Mouse (Mus musculus): ENCODE measurements around the gene Psg29. TPM values are rescaled to one million over a fixed set of nuclear protein-coding genes. Genes with fewer than 3 reads are reported as not detected.

Psg29 gene
- total RNA-seq (2021) = not detected
- long read RNA-seq, experiment 1 = 0 reads
- long read RNA-seq, experiment 2 = 0 reads

DNA sequence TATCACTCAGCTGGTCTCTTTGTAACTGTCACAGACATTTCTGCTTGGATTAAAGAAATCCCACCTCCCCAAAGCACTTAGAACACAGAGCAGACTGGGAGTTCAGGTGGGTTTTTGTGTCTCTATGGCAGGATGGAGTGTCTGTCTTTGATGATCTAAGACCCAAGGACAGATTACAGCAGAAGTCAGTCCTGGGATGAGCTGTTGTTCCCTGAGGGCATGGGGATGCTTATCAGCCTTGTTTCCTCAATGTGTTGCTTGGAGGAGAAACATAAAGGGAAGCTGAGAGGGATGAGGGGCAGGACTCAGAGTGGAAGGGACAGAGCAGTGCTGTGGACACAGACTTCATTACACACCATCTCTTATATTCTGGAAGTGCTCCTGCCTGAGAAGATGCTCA lies at the start of gene Psg29:
Psg29 (plus strand) TSS at position 301 of the 400 bp plus-strand sequence.
- no peak for DNase-seq (ENCODE audit: low spot score in 2 of 2)

DNA sequence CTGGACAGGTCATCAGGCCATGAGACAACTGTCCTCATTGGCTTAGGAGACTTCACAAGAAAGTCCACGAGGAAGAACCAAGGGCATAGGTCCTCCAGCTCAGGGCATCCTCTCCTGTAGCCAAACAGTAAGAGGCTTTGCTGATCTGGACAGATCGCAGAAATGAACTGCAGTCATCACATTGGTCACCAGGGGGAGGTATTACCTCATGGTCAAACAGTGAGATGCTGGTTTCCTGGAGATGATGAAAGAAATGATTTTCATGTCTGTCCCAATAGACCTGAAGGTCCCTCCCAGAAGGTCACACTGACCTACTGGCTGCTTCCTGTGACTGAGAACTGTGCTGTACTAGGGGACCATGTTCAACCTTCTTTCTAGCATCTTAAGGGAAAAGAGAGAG lies 47.6 kb upstream of the Psg29 start:
- peak; percentile 19 to 48 for DNase-seq (ENCODE audit: low spot score in 2 of 2)

DNA sequence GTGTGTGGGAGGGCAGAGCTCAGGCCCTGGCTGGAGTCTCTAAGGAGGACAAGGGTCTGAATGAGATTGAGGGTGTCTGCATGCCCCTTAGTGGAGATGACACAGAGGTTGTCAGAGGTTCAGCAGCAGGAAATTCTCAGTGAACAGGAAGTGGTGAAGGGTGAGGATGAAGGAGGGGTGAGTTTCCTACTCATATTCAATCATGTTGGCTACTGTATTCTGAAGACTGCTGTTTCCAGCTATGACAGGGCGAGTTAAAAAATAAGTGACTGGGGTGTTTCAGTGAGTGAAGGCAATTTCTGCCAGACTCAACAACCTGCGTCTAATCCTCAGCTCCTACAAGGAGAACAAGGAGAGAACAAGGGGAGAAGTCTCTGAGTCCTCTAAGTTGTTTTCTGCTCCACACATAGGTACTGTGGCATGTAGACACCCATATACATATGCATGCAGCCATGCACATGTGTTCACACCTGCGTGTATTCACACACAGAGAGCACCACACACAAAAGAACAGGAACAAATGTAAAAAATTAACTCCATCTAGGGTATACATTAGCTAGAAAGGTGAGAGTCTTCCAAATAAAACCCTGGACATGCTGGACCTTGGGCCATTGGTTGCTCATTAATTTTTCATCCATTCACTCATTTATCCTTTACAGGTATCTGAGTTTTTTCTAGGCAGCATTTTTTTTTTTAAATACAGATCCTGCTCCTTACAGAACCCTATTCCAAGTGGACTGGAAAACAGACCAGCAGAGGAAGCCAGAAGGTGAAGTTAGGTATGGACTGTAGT lies 46.2 kb upstream of the Psg29 start:
- no peak for DNase-seq (ENCODE audit: low spot score in 2 of 2)

GRCm38 (mm10) chr7:17159011-17159410 lies 44.3 kb upstream of the Psg29 start:
- DNase-seq (ENCODE audit: low spot score in 2 of 2) = no peak

DNA sequence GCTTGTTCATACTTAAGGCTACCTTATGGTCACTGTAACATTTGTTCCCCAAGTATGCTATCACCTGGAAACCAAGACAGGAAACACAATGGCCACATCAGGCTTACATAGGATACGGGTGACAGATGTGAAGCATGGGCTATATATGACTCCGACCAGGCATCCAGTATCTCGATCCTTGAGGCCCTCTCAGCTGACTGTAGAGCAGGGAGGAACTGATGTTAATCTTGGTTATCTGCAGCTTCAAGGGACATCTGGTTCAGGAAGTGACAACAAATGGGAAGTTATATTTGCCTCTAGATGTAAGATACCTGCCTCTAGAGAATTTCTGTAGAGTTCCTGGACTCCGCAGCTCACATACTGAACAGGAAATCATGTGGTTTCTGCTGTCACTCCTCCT lies 31.4 kb upstream of the Psg29 start:
- no peak for DNase-seq (ENCODE audit: low spot score in 2 of 2)

GRCm38 (mm10) chr7:17205530-17206184 lies 2.4 kb downstream of the Psg29 start:
- DNase-seq (ENCODE audit: low spot score in 2 of 2) = no peak

Other genes with a start within 250 kb of the Psg29 start
- gene Pnmal1, start 243.8 kb upstream of the Psg29 start, total RNA-seq (2021) = 100 to 1,000 TPM; 112 to 119 TPM
- gene Gm42372, start 220.4 kb upstream of the Psg29 start, total RNA-seq (2021) = 10 to 100 TPM; 61.0 to 65.7 TPM
- gene Ccdc8, start 210.8 kb upstream of the Psg29 start, total RNA-seq (2021) = 1 to 10 TPM; 2.1 to 2.6 TPM
- 100 to 1,000 TPM; 147 to 181 TPM for gene Ppp5c, start 175.6 kb upstream of the Psg29 start, total RNA-seq (2021)
- 1 to 10 TPM; 3.1 to 3.2 TPM for gene Hif3a, start 141.1 kb upstream of the Psg29 start, total RNA-seq (2021)
- gene Psg16, start 129.4 kb upstream of the Psg29 start, total RNA-seq (2021) = 1 to 10 TPM; 5.3 to 5.8 TPM
- under 1 TPM; 0.09 to 0.12 TPM for gene Ceacam3, start 53.2 kb upstream of the Psg29 start, total RNA-seq (2021)

Data from left cerebral cortex, adult 18-20 months (tissue).